Mouse (Mus musculus) embryonic fibroblast, embryonic 13.5 days (primary cell): ENCODE results near the gene Cacng4.

Experiments
- CTCF ChIP-seq: IDR thresholded peaks from 2 replicates; pipeline ENCODE4 v1.5.1; 2011; ENCODE audit warnings: mild to moderate bottlenecking, control low read depth, low read length, moderate library complexity, borderline replicate concordance; ENCODE audit not compliant: insufficient read depth
- POLR2A ChIP-seq: IDR thresholded peaks from 2 replicates; pipeline ENCODE4 v1.6.1; 2011; ENCODE audit warnings: low read depth, mild to moderate bottlenecking, control low read depth, low read length, moderate library complexity

DNA sequence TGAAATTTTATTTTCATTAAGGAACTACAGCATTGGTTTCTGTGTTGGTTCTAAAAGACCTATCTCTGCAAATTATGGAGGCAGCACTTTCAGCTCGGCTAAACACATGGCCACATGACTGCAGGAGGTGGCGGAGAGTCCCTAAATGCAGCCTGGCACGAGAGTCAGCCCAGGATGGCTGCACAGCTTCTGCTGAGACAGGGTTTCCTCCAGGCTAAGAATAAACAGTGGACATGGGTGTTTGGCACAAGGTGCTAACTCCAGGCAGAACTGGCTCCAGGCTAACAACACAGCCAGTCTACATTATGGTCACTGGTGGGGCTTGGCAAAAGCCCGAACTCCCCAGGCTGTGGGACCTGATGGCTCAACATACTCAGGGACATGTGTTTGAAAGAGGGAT is 63.4 kb downstream of the Cacng4 start:
- TF ChIP-seq POLR2A (no peak), CTCF (no peak)
